Mouse (Mus musculus) stomach, embryonic 15.5 days (tissue): Measurements from ENCODE around the gene Fam160a2. TPM values are rescaled to one million over a fixed set of nuclear protein-coding genes. Genes with fewer than 3 reads are reported as not detected.

ENCODE experiments used
- ATAC-seq: fragments of 200-750 bp; cut with Nextera tagmentation; 2 replicates; pipeline ENCODE4 v1.8.0; 2017; ENCODE audit warnings: low read depth, moderate number of reproducible peaks, moderate TSS enrichment; ENCODE audit not compliant: insufficient read depth, low FRiP score
- H3K27ac ChIP-seq: fragments of 300-500 bp; sonication (generic); 2 replicates; pipeline ENCODE4 v1.5.1; 2015; ENCODE audit warnings: mild to moderate bottlenecking, inconsistent platforms
- H3K27me3 ChIP-seq: fragments of 300-500 bp; sonication (generic); replicated peaks from 2 replicates; pipeline ENCODE4 v1.6.1; 2015; ENCODE audit warnings: inconsistent platforms
- H3K36me3 ChIP-seq: fragments of 300-500 bp; sonication (generic); 2 replicates; pipeline ENCODE4 v1.6.1; 2015; ENCODE audit warnings: inconsistent platforms
- H3K4me1 ChIP-seq: fragments of 300-500 bp; sonication (generic); 2 replicates; pipeline ENCODE4 v1.6.1; 2015; ENCODE audit warnings: inconsistent platforms
- H3K4me2 ChIP-seq: fragments of 300-500 bp; sonication (generic); 2 replicates; pipeline ENCODE4 v1.6.1; 2015; ENCODE audit warnings: mild to moderate bottlenecking, inconsistent platforms
- H3K4me3 ChIP-seq: fragments of 300-500 bp; sonication (generic); replicated peaks from 2 replicates; pipeline ENCODE4 v1.5.1; 2015; ENCODE audit warnings: inconsistent platforms
- H3K9ac ChIP-seq: fragments of 300-500 bp; sonication (generic); 2 replicates; pipeline ENCODE4 v1.6.1; 2015; ENCODE audit warnings: inconsistent platforms
- H3K9me3 ChIP-seq: fragments of 300-500 bp; sonication (generic); 2 replicates; pipeline ENCODE4 v1.6.1; 2016; ENCODE audit warnings: inconsistent platforms
- WGBS: fragments of 180-500 bp; shearing (Covaris S2); methylation state at CpG from one replicate; pipeline ENCODE4 v1.1.7; 2015; 5-methylcytosine and 5-hydroxymethylcytosine counted together
- polyA plus RNA-seq: library from polyadenylated mRNA; unstranded; fragments of >200 nt; fragmentation: Nextera tagmentation; extraction: Ambion mirVana; gene quantifications from 2 replicates; pipeline ENCODE4 v1.2.1, GENCODE M21; 2015

The Fam160a2 gene
- polyA plus RNA-seq, 1 experiment from 2014 or later: 40.7 TPM

DNA sequence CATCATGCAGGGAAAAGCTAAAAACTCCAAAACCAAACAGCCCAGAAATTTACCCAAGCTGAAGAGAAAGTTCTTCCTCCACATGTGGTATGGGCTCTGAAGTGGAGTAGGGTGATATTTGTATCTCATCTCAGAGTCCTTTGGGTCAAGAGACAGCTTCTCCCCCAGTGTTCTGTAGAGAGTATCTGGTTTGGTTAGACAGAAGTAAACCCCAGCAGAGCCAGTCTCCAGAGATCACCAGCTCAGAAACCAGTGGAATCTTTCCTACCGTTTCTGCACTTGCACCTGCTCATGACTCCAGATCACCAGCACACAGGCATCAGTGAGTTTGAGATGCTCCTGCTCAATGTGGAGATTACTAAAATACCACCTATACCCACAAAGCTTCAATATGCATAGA lies 65.8 kb downstream of the Fam160a2 start, which contains the start of gene Olfr690:
Gene Olfr690, minus strand, starts transcription at position 101 of the 400 bp plus-strand sequence.
- no peak within 1 kb of the TSS for H3K27ac ChIP-seq
- no peak within 1 kb of the TSS for H3K9ac ChIP-seq
- no peak for ATAC-seq
- H3K9me3 ChIP-seq: no peaks in the 10 kb centered on the region
- no peaks in the 10 kb centered on the region for H3K4me1 ChIP-seq
- no peak within 1 kb of the TSS for H3K4me3 ChIP-seq
- no peaks in the 10 kb centered on the region for H3K36me3 ChIP-seq
- H3K4me2 ChIP-seq: no peak within 1 kb of the TSS
- H3K27me3 ChIP-seq: no peaks in the 10 kb centered on the region
- 61% methylated on average over 1 of the region's 1 CpGs for WGBS

DNA sequence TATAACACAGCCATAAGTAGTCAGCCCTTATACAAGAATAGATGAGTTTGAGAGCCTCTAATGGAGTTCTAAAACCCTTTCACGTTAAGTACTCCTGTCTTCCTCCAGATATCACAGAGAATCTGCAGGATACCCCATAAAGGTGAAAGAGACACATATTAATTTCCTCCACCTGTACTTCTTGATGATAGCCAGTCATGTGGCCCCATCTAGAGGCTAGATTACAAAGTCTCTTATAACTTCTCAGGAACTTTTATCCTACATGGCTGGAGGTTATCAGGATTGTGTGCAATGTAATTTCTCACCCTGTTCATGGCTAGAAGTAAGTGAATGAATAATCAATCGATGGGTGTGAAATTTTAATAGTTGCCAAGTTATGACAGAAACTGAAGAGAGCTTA lies 74.6 kb downstream of the Fam160a2 start:
- no peaks in the 10 kb centered on the region for H3K36me3 ChIP-seq
- 73% methylated on average over 2 of the region's 2 CpGs for WGBS
- ATAC-seq: no peak
- no peak overlapping the region for H3K9ac ChIP-seq
- H3K4me1 ChIP-seq: no peaks in the 10 kb centered on the region
- no peak overlapping the region for H3K4me2 ChIP-seq
- H3K27me3 ChIP-seq: no peaks in the 10 kb centered on the region
- H3K9me3 ChIP-seq: no peaks in the 10 kb centered on the region
- H3K27ac ChIP-seq: no peak overlapping the region
- H3K4me3 ChIP-seq: no peak overlapping the region

Other genes with a start within 250 kb of the Fam160a2 start
- not detected in 2 replicates for gene Olfr684, start 236.4 kb downstream of the Fam160a2 start, polyA plus RNA-seq
- not detected in 2 replicates for gene Olfr685, start 214.0 kb downstream of the Fam160a2 start, polyA plus RNA-seq
- not detected in 2 replicates for gene Olfr686, start 192.6 kb downstream of the Fam160a2 start, polyA plus RNA-seq
- gene Olfr688, start 112.0 kb downstream of the Fam160a2 start, polyA plus RNA-seq: not detected in 2 replicates
- 0.08 TPM in 1 of 2 replicates, not detected in the other for gene Olfr689, start 88.9 kb downstream of the Fam160a2 start, polyA plus RNA-seq
- gene Olfr690, start 66.0 kb downstream of the Fam160a2 start, polyA plus RNA-seq: not detected in 2 replicates
- not detected in 2 replicates for gene Olfr691, start 57.8 kb downstream of the Fam160a2 start, polyA plus RNA-seq
- not detected in 2 replicates for gene Olfr692, start 31.8 kb downstream of the Fam160a2 start, polyA plus RNA-seq
- gene Gm5901, start 25.0 kb downstream of the Fam160a2 start, polyA plus RNA-seq: not detected in 2 replicates
- not detected in 2 replicates for gene Cnga4, start 4.5 kb upstream of the Fam160a2 start, polyA plus RNA-seq
- 0.52 and 0.57 TPM in 2 replicates for gene Cckbr, start 25.7 kb upstream of the Fam160a2 start, polyA plus RNA-seq
- gene Cavin3, start 82.2 kb upstream of the Fam160a2 start, polyA plus RNA-seq: 115 and 131 TPM in 2 replicates
- 31.5 and 31.8 TPM in 2 replicates for gene Smpd1, start 154.3 kb upstream of the Fam160a2 start, polyA plus RNA-seq
- 31.3 and 36.1 TPM in 2 replicates for gene Apbb1, start 181.6 kb upstream of the Fam160a2 start, polyA plus RNA-seq
- gene Hpx, start 200.1 kb upstream of the Fam160a2 start, polyA plus RNA-seq: 7.0 and 17.7 TPM in 2 replicates
- 27.8 and 29.8 TPM in 2 replicates for gene Trim3, start 233.5 kb upstream of the Fam160a2 start, polyA plus RNA-seq
- gene Timm10b, start 240.0 kb upstream of the Fam160a2 start, polyA plus RNA-seq: 189 and 199 TPM in 2 replicates
- 69.0 and 81.8 TPM in 2 replicates for gene Arfip2, start 240.4 kb upstream of the Fam160a2 start, polyA plus RNA-seq
- gene Gm45799, start 240.5 kb upstream of the Fam160a2 start, polyA plus RNA-seq: 24.2 and 37.0 TPM in 2 replicates